Mouse (Mus musculus) kidney, adult 2 months (tissue): Measurements from ENCODE around the gene Smg6.

Experiments used
- CTCF ChIP-seq: fragments of 200-500 bp; conservative IDR thresholded peaks from 2 replicates; pipeline ENCODE4 v1.5.1; 2011; ENCODE audit warnings: low read depth, mild to moderate bottlenecking, control low read depth, low read length, moderate library complexity, mixed read lengths; ENCODE audit not compliant: insufficient read depth, insufficient read length
- POLR2A ChIP-seq: fragments of 200-500 bp; IDR thresholded peaks from one replicate; pipeline ENCODE4 v1.6.1; 2011; ENCODE audit warnings: low read depth, low read length, control low read depth

GRCm38 (mm10) chr11:75044333-75044732 is 118.7 kb downstream of the Smg6 start:
- TF ChIP-seq CTCF = no peak
- no peak for TF ChIP-seq POLR2A
